Mouse (Mus musculus) gastrocnemius, postnatal 4 days (tissue): ENCODE measurements around the gene Ssh2. TPM values are rescaled to one million over a fixed set of nuclear protein-coding genes. Genes with fewer than 3 reads are reported as not detected.
"Not testable (repeated sequence)": the region's sequence is repeated elsewhere in the genome, so short reads cannot be mapped to it uniquely, and the experiment has no call there.

Experiments used
- DNase-seq, 2 experiments: peaks; one replicate each; pipeline ENCODE4 v3.0.0; 2021 to 2022; ENCODE audit warnings: low spot score in 2 of 2, mixed read lengths in 2 of 2
- total RNA-seq, 2 experiments: library from RNA; stranded (reverse); gene quantifications; 2 replicates each; pipeline ENCODE4 v1.2.3; 2021

Ssh2 gene
- total RNA-seq, 2 experiments from 2014 or later, result 29.1 to 35.9 TPM

DNA sequence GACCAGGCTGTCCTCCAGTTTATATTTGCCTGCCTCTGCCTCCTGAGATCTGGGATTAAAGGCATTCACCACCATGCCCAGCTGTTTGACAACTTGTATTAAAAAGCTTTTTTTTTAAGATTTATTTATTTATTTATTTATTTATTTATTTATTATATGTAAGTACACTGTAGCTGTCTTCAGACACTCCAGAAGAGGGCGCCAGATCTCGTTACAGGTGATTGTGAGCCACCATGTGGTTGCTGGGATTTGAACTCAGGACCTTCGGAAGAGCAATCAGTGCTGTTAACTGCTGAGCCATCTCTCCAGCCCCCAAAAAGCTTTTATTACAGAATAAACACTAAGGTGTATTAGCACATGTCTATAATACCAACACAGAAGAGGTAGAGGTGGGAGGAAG is 172.1 kb downstream of the Ssh2 start:
- DNase-seq, result not testable (repeated sequence)

DNA sequence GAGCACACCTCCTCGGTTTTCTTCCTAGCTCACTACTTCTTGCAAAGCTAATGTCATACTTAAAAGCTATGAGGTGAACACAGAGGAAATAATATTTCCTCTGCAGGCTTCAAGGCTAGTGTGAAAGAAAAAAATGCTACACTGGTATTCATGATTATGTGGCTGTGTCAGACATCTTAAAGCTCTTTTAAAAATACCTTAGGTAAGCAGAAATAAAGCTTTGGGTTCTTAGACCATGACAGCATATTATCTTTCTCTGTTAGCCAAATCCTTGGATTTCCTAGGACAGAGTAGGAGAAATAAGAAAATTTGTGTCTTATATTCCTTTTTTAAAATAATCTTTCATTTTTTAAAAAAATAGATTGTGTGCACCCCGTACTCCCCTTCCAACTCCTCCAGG is 179.5 kb downstream of the Ssh2 start:
- no peak for DNase-seq

- DNase-seq, result no peak
These were observed 186.4 kb downstream of the Ssh2 start for GRCm38 (mm10) chr11:77402508-77402907.

DNA sequence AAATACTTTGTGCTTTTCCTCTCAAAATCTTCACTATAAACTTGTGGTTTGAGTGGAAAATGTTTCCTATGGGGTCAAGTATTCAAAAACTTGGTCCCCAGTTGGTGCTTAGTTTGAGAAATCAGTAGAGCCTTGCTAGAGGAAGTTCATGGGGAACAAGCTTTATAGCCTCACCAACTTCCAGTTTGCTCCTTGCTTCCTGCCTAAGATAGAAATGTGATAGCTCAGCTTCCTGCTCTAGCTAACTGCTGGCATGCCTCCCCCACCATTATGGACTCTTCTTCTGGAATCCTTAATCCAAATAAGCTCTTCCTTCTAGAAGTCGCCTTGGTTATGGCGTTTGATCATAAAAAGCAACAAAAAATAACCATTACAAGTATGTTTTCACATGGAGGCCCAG is 190.2 kb downstream of the Ssh2 start:
- no peak for DNase-seq

GRCm38 (mm10) chr11:77409879-77410278 is 193.8 kb downstream of the Ssh2 start:
- DNase-seq, result peak in 1 of 2 experiments; percentile 20

DNA sequence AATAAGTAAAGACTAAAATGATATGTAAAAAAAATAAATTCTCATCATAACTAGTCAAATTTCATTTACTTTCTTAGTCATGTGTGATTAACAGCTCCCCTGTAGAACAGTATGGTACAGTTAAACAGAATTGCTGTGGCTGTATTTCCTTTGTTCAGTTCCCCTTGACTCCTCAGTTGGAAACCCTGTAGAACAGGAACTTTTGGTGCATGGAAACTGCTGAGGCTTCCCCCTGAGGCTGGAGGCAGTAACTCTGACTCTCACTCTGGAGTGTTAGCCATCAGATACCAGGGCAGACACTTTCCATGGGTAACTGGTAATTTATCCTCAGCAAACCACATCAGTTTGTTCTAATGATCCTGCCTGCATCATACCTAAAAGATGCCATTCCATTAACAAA is 195.2 kb downstream of the Ssh2 start:
- no peak for DNase-seq

- DNase-seq, result no peak
These were observed 198.2 kb downstream of the Ssh2 start for GRCm38 (mm10) chr11:77414141-77414839.

DNA sequence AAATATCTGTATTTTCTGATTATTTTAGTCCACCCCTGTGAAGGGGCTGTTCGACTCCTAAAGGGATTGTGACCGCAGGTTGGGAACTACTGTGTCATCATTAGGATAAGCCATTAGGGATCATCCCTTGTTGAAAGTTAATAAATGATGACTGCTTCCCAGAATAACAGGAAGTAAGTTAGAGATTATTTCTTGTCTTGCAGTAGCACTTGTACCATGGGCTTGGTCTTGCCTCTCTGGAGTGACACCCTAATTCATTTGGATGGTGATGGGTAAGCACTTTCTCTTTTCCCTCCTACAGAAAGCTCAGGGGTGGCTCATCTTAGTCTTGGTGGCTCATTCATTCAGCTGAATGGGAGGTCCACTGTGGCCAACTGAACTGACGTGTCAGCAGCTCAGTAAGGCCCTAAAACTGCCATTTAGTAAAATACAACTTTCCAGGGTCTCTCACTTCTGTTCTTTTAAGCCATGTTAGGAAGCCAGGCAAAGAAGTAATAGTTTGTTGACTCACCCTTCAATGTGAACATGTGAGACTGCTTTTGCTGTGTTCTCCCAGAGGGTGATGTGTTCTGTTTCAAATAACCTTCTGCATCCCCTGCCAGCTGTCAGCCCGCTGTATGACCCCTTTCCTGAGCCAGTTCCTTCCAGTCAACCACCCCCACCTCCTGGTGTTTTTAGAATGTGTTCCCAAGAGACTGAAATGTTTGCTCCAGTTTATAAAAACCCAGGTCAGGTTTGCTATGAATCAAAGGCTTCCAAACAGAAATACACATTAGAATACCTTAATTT is 200.3 kb downstream of the Ssh2 start:
- DNase-seq, result peak in 1 of 2 experiments; percentile 11

GRCm38 (mm10) chr11:77418021-77418420 is 201.9 kb downstream of the Ssh2 start:
- DNase-seq, result no peak

DNA sequence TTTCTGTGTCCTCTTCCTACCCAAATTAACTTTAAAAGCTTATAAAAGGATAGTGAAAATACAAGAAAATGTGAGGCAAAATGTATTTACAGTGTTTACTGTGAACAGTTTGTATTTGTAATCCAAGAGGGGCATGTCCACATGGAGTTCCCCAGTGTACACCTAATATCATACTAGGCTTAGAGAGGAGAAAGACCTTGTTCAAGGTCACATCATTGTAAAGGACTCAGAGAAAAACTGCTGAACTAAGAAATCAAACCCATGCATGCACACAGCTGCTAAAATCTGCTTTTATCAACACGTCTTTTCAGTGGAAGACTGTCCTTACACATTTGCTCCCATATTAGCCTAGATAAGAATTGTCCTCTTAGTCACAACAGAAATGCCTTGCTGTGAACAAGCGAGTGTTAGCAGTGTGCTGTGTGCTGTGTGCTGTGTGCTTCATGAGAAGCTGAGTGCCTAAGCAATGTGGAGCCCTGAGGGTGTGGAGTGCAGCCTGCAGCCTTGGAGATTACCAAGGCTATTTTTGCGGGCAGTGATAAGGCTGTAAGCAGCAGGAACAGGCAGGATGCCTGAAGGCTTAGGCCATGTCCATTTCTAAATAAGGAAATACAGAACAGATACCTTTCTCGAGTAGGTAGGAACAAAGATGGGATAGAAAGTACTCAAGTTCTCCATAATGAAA is 207.2 kb downstream of the Ssh2 start:
- no peak for DNase-seq

DNA sequence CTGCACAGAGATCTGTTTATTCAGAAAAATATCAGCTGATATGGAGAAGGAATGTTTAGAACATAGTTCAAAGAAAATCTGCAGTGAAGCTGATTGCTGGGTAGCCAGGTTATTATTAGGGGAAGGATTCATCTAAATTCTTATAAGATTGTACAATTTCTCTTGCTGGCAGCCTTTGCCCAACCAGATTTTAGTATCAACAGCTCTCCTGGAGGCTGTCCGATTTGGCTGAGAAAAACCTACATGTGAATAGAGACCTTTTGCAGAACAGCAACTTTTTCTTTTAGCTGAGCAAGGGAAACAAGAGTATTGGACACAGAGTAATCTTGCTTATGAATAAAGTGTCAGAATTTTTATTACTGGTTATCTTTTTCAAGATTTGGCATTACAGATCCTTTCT is 212.4 kb downstream of the Ssh2 start:
- DNase-seq, result no peak

GRCm38 (mm10) chr11:77437026-77437425 is 220.9 kb downstream of the Ssh2 start:
- DNase-seq, result no peak

DNA sequence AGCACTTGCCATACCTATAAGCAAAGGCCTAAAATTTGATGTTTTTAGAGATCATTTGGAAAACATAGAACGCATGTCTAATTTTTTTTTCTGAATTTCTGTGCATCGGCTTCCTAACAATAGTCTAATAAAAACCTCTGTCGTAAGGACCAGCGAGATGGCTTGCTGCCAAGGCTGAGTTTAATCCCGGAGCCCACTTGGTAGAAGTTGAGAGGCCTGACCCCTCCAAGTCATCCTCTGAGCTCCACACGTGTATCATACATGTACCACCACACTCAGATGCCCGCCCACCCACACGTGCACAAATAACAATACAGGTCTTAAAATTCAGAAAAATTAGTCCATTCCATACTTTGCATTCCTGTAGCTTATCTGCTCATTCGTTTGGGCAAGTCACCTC is 224.0 kb downstream of the Ssh2 start:
- no peak for DNase-seq

GRCm38 (mm10) chr11:77441020-77441419 is 224.9 kb downstream of the Ssh2 start:
- DNase-seq, result no peak

- peak in 1 of 2 experiments; percentile 59 for DNase-seq
These were observed 226.4 kb downstream of the Ssh2 start for GRCm38 (mm10) chr11:77442186-77443170.

- no peak for DNase-seq
These were observed 228.9 kb downstream of the Ssh2 start for GRCm38 (mm10) chr11:77444939-77445338.

DNA sequence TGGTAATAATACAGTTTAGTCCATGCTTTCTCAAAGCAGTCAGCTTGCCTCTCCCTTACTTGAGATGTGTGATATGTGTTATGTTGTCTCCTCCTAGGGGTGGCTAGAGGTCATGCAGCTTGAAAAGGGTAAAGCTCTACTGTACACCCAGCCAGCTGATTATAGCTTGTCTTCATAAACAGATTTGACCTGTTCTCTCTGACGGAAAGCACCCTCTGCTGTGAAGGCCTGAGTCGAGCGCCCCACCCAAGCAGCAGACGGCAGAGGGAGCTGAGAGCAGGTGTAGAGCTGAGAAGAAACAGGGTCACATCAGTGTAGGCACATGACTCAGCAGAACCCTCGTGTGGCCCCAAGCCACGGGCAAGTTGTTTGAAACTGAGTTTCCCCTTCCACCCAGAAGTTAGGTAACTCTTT is 230.5 kb downstream of the Ssh2 start:
- DNase-seq, result no peak

- DNase-seq, result no peak
These were observed 233.1 kb downstream of the Ssh2 start for GRCm38 (mm10) chr11:77449224-77449623.

GRCm38 (mm10) chr11:77451670-77452069 is 235.6 kb downstream of the Ssh2 start:
- DNase-seq, result no peak

- DNase-seq, result no peak
These were observed 237.3 kb downstream of the Ssh2 start for GRCm38 (mm10) chr11:77453388-77453787.
